Mouse (Mus musculus): Measurements from ENCODE around the gene Vps33a.
A peak's percentile ranks its signal among the peaks of the same experiment; 100 is the strongest.

Gene Vps33a

GRCm38 (mm10) chr5:123524393-123524750 is 48.5 kb downstream of the Vps33a start:
- no peak for DNase-seq (ENCODE audit: low read depth, low spot score)

- peak; percentile 99 for DNase-seq (ENCODE audit: low read depth, low spot score)
These were observed 49.0 kb downstream of the Vps33a start, which contains the start of gene Diablo for GRCm38 (mm10) chr5:123523692-123524392. Gene Diablo (minus strand): TSS chr5:123524176.

GRCm38 (mm10) chr5:123522166-123522565 is 50.7 kb downstream of the Vps33a start:
- no peak for DNase-seq (ENCODE audit: low read depth, low spot score)

GRCm38 (mm10) chr5:123521621-123522020 is 51.2 kb downstream of the Vps33a start:
- DNase-seq (ENCODE audit: low read depth, low spot score): no peak

DNA sequence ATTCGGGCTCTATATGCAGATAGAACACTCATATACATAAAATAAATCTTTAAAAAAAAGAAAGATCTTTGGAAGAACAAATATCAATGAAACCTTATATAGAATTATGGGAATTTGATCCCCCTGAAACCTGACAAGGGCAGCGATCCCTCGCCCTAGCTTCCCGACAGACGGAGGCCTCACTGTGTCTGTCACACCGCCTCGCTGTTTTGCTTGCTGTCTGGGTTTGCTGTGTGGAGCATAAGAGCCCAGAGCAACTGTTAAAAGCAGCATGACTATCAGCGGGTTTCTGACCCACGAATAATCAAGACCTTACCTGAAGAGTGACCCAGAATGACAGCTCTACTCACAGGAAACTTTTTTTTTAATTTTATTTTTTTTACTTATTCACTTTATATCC is 52.2 kb downstream of the Vps33a start:
- no peak for DNase-seq (ENCODE audit: low read depth, low spot score)

GRCm38 (mm10) chr5:123514871-123515270 is 58.0 kb downstream of the Vps33a start:
- DNase-seq (ENCODE audit: low read depth, low spot score): no peak

- DNase-seq (ENCODE audit: low read depth, low spot score): peak; percentile 79
These were observed 60.7 kb downstream of the Vps33a start for GRCm38 (mm10) chr5:123512102-123512501.

- peak; percentile 50 for DNase-seq (ENCODE audit: low read depth, low spot score)
These were observed 61.4 kb downstream of the Vps33a start for GRCm38 (mm10) chr5:123511426-123511825.

- no peak for DNase-seq (ENCODE audit: low read depth, low spot score)
These were observed 62.7 kb downstream of the Vps33a start, which contains the start of gene B3gnt4 for GRCm38 (mm10) chr5:123510160-123510559. Gene B3gnt4 (plus strand): TSS chr5:123510460.

DNA sequence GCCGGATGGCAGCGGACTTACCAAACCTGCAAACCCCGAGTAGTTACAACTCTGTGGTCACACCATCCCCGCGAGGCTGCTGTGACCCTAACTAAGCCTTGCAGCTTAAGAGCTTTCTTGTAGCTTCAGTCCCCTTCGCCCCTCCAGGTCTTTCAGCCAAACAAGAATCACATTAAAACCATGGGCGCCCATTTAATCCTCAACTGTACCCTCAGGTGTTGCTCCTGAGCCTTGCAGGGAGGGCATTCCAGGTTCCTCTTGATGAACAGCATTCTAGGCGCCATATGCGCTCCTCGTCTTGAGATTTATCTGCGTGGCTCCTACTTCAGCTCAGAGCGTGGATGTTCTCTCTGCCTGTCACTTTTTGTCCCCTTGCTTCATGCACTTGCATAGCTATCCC is 63.9 kb downstream of the Vps33a start:
- DNase-seq (ENCODE audit: low read depth, low spot score): peak; percentile 27

DNA sequence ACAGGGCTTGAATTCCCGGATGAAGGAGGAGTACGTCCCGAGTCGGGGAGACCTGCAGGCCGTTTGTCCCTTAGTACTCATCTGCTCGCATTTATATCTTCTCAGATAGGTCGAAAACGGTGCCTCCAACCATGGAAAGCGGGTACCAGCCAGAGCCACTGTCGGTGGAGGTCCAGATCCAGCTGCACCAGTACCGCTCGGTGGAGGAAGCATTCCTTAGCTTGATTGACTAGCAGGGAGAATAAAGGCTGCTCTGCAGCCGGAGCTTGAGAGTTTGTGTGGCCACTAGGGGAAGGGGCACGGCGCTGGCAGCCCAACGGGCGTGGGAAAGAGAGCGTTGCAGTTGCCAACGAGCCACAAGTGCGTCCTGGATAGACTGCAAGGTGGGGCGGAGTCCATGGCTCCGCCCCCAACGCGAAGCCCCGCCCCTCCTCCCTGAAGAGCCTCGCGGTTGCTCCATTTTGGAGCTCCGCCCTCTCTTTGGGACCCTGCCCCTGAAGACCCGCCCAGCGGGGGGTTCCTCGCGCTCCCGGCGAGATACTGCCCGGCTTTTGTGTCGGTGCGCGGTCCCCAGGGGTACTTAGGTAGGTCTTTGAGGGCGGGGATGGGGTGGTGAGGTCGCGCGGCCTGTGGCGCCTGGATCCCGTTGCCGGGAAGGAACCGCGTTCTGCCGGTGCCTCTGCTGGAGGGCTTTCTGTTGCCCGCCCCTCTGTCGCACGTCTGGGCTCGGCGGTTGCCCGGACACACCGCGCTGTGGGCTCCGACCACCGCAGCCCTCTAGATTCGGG is 64.7 kb downstream of the Vps33a start:
- peak; percentile 94 for DNase-seq (ENCODE audit: low read depth, low spot score)

DNA sequence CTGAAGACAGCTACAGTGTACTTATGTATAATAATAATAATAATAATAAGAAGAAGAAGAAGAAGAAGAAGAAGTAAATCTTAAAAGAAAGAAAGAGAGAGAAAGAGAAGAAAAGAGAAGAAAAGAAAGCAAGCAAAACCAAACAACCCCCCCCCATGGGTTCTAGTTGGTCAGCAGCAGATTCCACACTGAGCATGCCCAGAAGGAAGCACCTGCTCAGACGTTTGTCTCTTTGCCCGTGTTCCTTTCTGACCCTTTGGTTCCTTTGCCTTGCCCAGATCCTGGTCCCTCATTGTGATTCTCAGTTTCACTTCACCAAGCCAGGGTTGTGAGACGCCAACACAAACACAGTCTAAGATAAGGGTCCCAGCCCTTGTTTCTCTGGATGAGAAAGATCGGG is 70.9 kb downstream of the Vps33a start:
- no peak for DNase-seq (ENCODE audit: low read depth, low spot score)

GRCm38 (mm10) chr5:123499717-123500116 is 73.1 kb downstream of the Vps33a start:
- DNase-seq (ENCODE audit: low read depth, low spot score): peak; percentile 44

GRCm38 (mm10) chr5:123489935-123490334 is 82.9 kb downstream of the Vps33a start:
- no peak for DNase-seq (ENCODE audit: low read depth, low spot score)

DNA sequence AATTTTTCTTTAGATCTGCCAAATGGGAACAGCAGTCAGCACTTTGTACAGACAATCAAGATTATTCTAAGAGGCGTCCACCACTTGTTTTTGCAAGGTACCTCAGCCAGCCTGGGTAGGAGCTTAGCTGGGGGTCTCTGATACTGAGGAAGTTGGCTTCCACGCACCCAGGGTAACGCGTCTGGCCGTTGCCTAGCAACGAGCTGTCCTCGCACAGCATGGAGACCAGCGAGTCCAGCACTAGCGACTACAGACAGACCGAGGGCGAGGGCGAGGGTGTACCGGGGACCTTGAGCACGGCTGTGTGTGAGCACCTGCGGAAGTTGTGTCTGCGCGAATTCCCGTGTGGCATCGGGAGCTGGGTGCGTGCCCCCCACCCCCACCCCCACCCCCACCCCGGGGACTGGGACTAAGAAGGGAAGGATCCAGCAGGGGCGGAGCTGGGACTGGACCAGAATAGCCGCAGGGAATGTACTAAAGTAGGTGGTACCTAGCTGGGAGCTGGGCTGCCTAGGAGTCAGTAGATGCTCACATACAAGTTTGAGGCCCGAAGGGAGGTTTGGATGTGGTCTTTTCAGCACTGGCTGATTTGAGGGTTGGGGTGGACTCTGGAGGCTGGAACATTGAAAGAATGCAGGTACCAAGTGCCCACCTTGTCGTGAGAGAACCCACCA is 83.6 kb downstream of the Vps33a start, which contains the start of the genes Lrrc43 and Il31:
Lrrc43 (plus strand) TSS at position 194 of the 674 bp plus-strand sequence.
Il31 (minus strand) TSS at position 378 of the 674 bp plus-strand sequence.
- no peak for DNase-seq (ENCODE audit: low read depth, low spot score)

- no peak for DNase-seq (ENCODE audit: low read depth, low spot score)
These were observed 85.0 kb downstream of the Vps33a start for GRCm38 (mm10) chr5:123487659-123488395.

Measured in R1 (cell line).